Mouse (Mus musculus) neural tube, embryonic 10.5 days (tissue): ENCODE results near the gene Rhoc.
"Not testable (repeated sequence)": the region's sequence is repeated elsewhere in the genome, so short reads cannot be mapped to it uniquely, and the experiment has no call there.

Source experiments
- DNase-seq: peaks from one replicate; pipeline ENCODE4 v3.0.0-alpha.2; 2017; ENCODE audit warnings: low spot score; ENCODE audit errors: extremely low spot score

Gene Rhoc

GRCm38 (mm10) chr3:104788075-104788474, at the start of gene Rhoc:
TSS of gene Rhoc (plus strand) at chr3:104788375.
- no peak for DNase-seq

GRCm38 (mm10) chr3:104741954-104742353, 46.2 kb upstream of the Rhoc start:
- no peak for DNase-seq

GRCm38 (mm10) chr3:104743161-104743560, 45.0 kb upstream of the Rhoc start:
- DNase-seq, result no peak

- DNase-seq, result no peak
These were observed 44.3 kb upstream of the Rhoc start for GRCm38 (mm10) chr3:104743864-104744263.

- peak; percentile 35 for DNase-seq
These were observed 35.3 kb upstream of the Rhoc start for GRCm38 (mm10) chr3:104752845-104753244.

GRCm38 (mm10) chr3:104758406-104758805, 29.8 kb upstream of the Rhoc start:
- peak; percentile 92 for DNase-seq

- DNase-seq, result no peak
These were observed 29.3 kb upstream of the Rhoc start for GRCm38 (mm10) chr3:104758869-104759268.

GRCm38 (mm10) chr3:104762103-104762863, 25.9 kb upstream of the Rhoc start:
- DNase-seq, result not testable (repeated sequence)

GRCm38 (mm10) chr3:104765021-104765420, 23.2 kb upstream of the Rhoc start:
- DNase-seq, result peak; percentile 49

- DNase-seq, result no peak
These were observed 21.0 kb upstream of the Rhoc start for GRCm38 (mm10) chr3:104767141-104767540.

GRCm38 (mm10) chr3:104767716-104768115, 20.5 kb upstream of the Rhoc start:
- no peak for DNase-seq

GRCm38 (mm10) chr3:104769135-104769534, 19.0 kb upstream of the Rhoc start:
- DNase-seq, result no peak

- peak; percentile 54 for DNase-seq
These were observed 18.1 kb upstream of the Rhoc start for GRCm38 (mm10) chr3:104770035-104770434.

GRCm38 (mm10) chr3:104770918-104771317, 17.3 kb upstream of the Rhoc start:
- DNase-seq, result no peak

GRCm38 (mm10) chr3:104771460-104771859, 16.7 kb upstream of the Rhoc start:
- DNase-seq, result no peak

GRCm38 (mm10) chr3:104773301-104773700, 14.9 kb upstream of the Rhoc start:
- no peak for DNase-seq

GRCm38 (mm10) chr3:104777342-104777741, 10.8 kb upstream of the Rhoc start:
- peak; percentile 59 for DNase-seq

GRCm38 (mm10) chr3:104779949-104780348, 8.2 kb upstream of the Rhoc start:
- DNase-seq, result peak; percentile 71

- DNase-seq, result peak; percentile 68
These were observed 7.4 kb upstream of the Rhoc start, which contains the start of gene Ppm1j for GRCm38 (mm10) chr3:104780561-104781420. TSS of gene Ppm1j (plus strand) at chr3:104781056.

- peak; percentile 59 for DNase-seq
These were observed 6.7 kb upstream of the Rhoc start, which contains the start of gene Fam19a3 for GRCm38 (mm10) chr3:104781471-104781903. TSS of gene Fam19a3 (minus strand) at chr3:104781840.

- DNase-seq, result no peak
These were observed 6.0 kb upstream of the Rhoc start for GRCm38 (mm10) chr3:104782061-104782681.
